Mouse (Mus musculus) heart, adult 2 months (tissue): ENCODE measurements around the gene Hsd17b6. TPM values are rescaled to one million over a fixed set of nuclear protein-coding genes. Genes with fewer than 3 reads are reported as not detected.

ENCODE experiments used
- DNase-seq, 2 experiments: peaks; one replicate each; pipeline ENCODE4 v3.0.0; 2021
- H3K27ac ChIP-seq: fragments of 200-600 bp; 2 replicates; pipeline ENCODE4 v1.8.1; 2022
- H3K27me3 ChIP-seq: fragments of 200-500 bp; 2 replicates; pipeline ENCODE4 v1.6.1; 2012; ENCODE audit warnings: mild to moderate bottlenecking, low read length, inconsistent platforms, mixed read lengths; ENCODE audit not compliant: control insufficient read depth, insufficient read depth
- H3K36me3 ChIP-seq: fragments of 200-500 bp; 2 replicates; pipeline ENCODE4 v1.6.1; 2012; ENCODE audit warnings: low read length, inconsistent platforms; ENCODE audit not compliant: control insufficient read depth, insufficient read depth
- H3K4me1 ChIP-seq: fragments of 200-500 bp; 2 replicates; pipeline ENCODE4 v1.6.1; 2011; ENCODE audit warnings: low read length; ENCODE audit not compliant: control insufficient read depth, insufficient read depth
- H3K4me3 ChIP-seq: fragments of 200-600 bp; 2 replicates; pipeline ENCODE4 v1.8.1; 2022
- H3K79me2 ChIP-seq: fragments of 200-500 bp; replicated peaks from 2 replicates; pipeline ENCODE4 v1.6.1; 2012; ENCODE audit warnings: mild to moderate bottlenecking, inconsistent platforms, low read length, moderate library complexity, mixed read lengths; ENCODE audit not compliant: control insufficient read depth, insufficient read depth
- H3K9ac ChIP-seq: fragments of 200-500 bp; 2 replicates; pipeline ENCODE4 v1.6.1; 2012; ENCODE audit warnings: low read depth, mild to moderate bottlenecking, control low read depth, inconsistent platforms, low read length, mixed read lengths
- CTCF ChIP-seq: fragments of 200-600 bp; IDR thresholded peaks from 2 replicates; pipeline ENCODE4 v1.8.1; 2022; ENCODE audit warnings: antibody characterized with exemption, mild to moderate bottlenecking, moderate library complexity
- EP300 ChIP-seq: fragments of 200-500 bp; IDR thresholded peaks from 2 replicates; pipeline ENCODE4 v1.6.1; 2011; ENCODE audit warnings: low read depth, low read length, control low read depth; ENCODE audit not compliant: insufficient read depth
- POLR2A ChIP-seq: fragments of 200-500 bp; IDR thresholded peaks from 2 replicates; pipeline ENCODE4 v1.6.1; 2011; ENCODE audit warnings: mild to moderate bottlenecking, low read depth, low read length, control low read depth; ENCODE audit not compliant: insufficient read depth
- WGBS: fragments of 180-500 bp; shearing (Covaris S2); methylation state at CpG from one replicate; pipeline ENCODE4 v1.1.7; 2018; 5-methylcytosine and 5-hydroxymethylcytosine counted together
- intact Hi-C: fragments of 180-260 bp; cut with DNase I; formaldehyde crosslinking; loops from one replicate; pipeline ENCODE4 v1.15.1; 2025
- polyA plus RNA-seq: library from polyadenylated mRNA; depleted of rRNA; stranded (reverse); fragments of >200 nt; gene quantifications from 2 replicates; pipeline ENCODE4 v1.2.3, GENCODE M21; 2012
- total RNA-seq, 2 experiments: library from RNA; stranded (reverse); gene quantifications; 2 replicates each; pipeline ENCODE4 v1.2.3; 2021

Gene Hsd17b6
- total and polyA plus RNA-seq, 3 experiments: not detected

DNA sequence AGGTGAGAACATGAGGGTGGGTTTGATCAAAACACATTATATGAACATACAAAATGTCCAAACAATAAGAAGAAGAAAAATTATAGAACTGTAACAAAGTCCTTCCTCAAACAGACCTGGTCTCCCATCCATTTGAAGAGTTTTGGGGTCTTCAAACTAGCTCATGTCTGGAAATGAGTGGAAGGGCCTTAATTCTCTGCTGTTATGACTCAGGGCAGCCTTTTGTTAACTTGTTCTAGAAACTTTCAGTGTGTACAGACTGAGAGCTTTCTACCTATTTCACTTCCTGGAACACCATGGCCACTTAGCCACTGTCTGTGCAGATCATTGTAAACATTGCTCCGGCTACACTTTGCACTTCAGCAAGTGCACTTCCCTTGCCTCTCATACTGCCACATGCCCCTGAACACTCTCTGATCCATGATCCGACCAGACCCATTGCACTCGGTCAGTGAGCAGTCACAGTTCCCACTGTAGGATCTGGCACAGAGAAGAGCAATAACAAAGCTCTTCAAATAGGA is 4.1 kb downstream of the Hsd17b6 start:
- no peak overlapping the region for H3K9ac ChIP-seq
- 85% methylated on average over 3 of the region's 3 CpGs for whole genome bisulfite sequencing
- no peaks in the 10 kb centered on the region for H3K27me3 ChIP-seq
- H3K27ac ChIP-seq: no peak overlapping the region
- no peak overlapping the region for H3K4me3 ChIP-seq
- DNase-seq: no peak
- intact Hi-C loops: loop anchor here (10.0 kb wide), 1 partner anchor 309 kb away; no protein-coding TSS in a partner anchor
- TF ChIP-seq CTCF (no peak), POLR2A (no peak), EP300 (no peak)
- H3K36me3 ChIP-seq: no peaks in the 10 kb centered on the region
- H3K4me1 ChIP-seq: no peaks in the 10 kb centered on the region
- H3K79me2 ChIP-seq: no peaks in the 10 kb centered on the region

DNA sequence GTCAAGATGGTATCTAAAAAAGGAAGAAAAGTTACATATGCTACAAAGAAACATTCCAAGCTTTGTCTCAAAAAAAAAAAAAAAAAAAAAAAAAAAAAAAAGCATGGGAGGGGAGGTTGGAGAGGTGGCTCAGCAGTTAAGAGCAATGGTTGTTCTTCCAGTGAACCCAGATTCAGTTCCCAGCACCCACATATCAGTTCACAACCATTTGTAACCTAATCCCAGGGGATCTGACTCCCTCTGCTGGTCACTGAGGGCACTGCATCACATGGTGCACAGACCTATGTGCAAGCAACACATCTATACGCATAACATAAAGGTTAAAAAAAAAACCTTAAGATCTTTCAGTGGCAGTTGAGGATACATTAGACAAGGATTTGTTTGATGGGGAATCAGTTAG is 9.2 kb downstream of the Hsd17b6 start:
- intact Hi-C loops: no loop called here
- 100% methylated on average over 1 of the region's 1 CpGs for WGBS
- no peaks in the 10 kb centered on the region for H3K27me3 ChIP-seq
- H3K4me1 ChIP-seq: no peaks in the 10 kb centered on the region
- DNase-seq: no peak
- TF ChIP-seq CTCF (peak; percentile 36), EP300 (no peak), POLR2A (no peak)
- no peak overlapping the region for H3K4me3 ChIP-seq
- H3K27ac ChIP-seq: no peak overlapping the region
- H3K9ac ChIP-seq: no peak overlapping the region
- no peaks in the 10 kb centered on the region for H3K36me3 ChIP-seq
- H3K79me2 ChIP-seq: no peaks in the 10 kb centered on the region

GRCm38 (mm10) chr10:127996690-127997089 is 10.7 kb downstream of the Hsd17b6 start:
- no peak for DNase-seq
- no peaks in the 10 kb centered on the region for H3K36me3 ChIP-seq
- WGBS: 87% methylated on average over 3 of the region's 3 CpGs
- H3K9ac ChIP-seq: no peak overlapping the region
- no peaks in the 10 kb centered on the region for H3K79me2 ChIP-seq
- H3K27ac ChIP-seq: no peak overlapping the region
- H3K4me3 ChIP-seq: no peak overlapping the region
- H3K27me3 ChIP-seq: no peaks in the 10 kb centered on the region
- no peaks in the 10 kb centered on the region for H3K4me1 ChIP-seq
- intact Hi-C loops: no loop called here
- TF ChIP-seq POLR2A (no peak), EP300 (no peak), CTCF (no peak)

GRCm38 (mm10) chr10:127985601-127986000 is 21.8 kb downstream of the Hsd17b6 start:
- 69% methylated on average over 8 of the region's 8 CpGs for WGBS
- TF ChIP-seq CTCF (no peak), POLR2A (no peak)
- intact Hi-C loops: no loop called here
- no peaks in the 10 kb centered on the region for H3K79me2 ChIP-seq
- no peak overlapping the region for H3K9ac ChIP-seq
- no peak for DNase-seq
- H3K27me3 ChIP-seq: no peaks in the 10 kb centered on the region
- no peak overlapping the region for H3K27ac ChIP-seq
- H3K4me3 ChIP-seq: no peak overlapping the region
- no peaks in the 10 kb centered on the region for H3K4me1 ChIP-seq
- H3K36me3 ChIP-seq: no peaks in the 10 kb centered on the region

DNA sequence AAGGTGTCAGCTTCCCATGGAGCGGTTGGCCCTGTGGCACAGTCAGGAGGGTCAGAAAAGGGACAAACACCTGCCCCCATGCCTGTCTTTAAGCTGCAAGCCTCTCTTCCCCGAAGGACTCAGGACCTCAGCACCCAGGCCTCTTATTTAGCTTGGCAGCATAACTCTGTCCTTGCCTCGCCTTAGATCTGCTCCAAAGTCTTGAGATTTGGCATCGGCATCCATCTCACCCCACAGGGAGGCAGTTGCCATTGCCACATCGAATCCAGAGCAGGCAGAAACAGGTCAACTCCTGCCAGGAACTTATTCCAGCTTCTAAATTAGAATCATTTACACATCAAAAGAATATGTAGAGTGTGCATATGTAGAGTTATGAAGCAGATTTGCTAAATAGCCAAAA is 22.8 kb downstream of the Hsd17b6 start:
- TF ChIP-seq POLR2A: no peak

GRCm38 (mm10) chr10:127975503-127975902 is 31.9 kb downstream of the Hsd17b6 start:
- WGBS: 11% methylated on average over 1 of the region's 1 CpGs
- intact Hi-C loops: no loop called here
- TF ChIP-seq EP300 (no peak), CTCF (no peak), POLR2A (no peak)

More for the DNA sequence above, 22.8 kb downstream of the Hsd17b6 start:
- intact Hi-C loops: no loop called here
- 60% methylated on average over 5 of the region's 5 CpGs for WGBS
- H3K4me1 ChIP-seq: no peaks in the 10 kb centered on the region
- H3K27ac ChIP-seq: no peak overlapping the region
- no peaks in the 10 kb centered on the region for H3K79me2 ChIP-seq
- H3K9ac ChIP-seq: no peak overlapping the region
- H3K36me3 ChIP-seq: no peaks in the 10 kb centered on the region
- no peaks in the 10 kb centered on the region for H3K27me3 ChIP-seq
- no peak overlapping the region for H3K4me3 ChIP-seq
- no peak for DNase-seq

More at GRCm38 (mm10) chr10:127975503-127975902, 31.9 kb downstream of the Hsd17b6 start:
- no peaks in the 10 kb centered on the region for H3K27me3 ChIP-seq
- H3K27ac ChIP-seq: no peak overlapping the region
- DNase-seq: no peak
- no peaks in the 10 kb centered on the region for H3K36me3 ChIP-seq
- no peak overlapping the region for H3K4me3 ChIP-seq
- H3K79me2 ChIP-seq: no peaks in the 10 kb centered on the region
- H3K4me1 ChIP-seq: no peaks in the 10 kb centered on the region
- no peak overlapping the region for H3K9ac ChIP-seq
